Mouse (Mus musculus): Measurements from ENCODE around the gene Rprd1b.

DNA sequence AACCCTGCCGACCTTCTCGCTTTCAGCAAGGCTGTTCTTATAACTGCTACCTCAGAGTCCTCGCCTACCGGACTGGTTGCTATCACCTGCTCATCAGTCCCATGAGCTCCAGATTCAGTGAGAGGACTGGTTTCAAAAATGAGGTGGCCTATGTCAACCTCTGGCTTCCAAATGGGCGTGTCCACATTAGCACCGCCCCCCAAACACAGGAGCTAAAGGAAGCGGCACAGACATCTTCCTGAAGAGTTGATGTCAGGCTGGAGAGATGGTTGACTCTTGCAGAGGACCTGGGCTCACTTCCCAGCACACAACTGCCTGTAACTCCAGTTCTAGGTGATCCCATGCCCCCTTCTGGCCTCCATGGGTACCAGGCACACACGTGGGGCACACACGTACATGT lies 148.5 kb downstream of the Rprd1b start:
- TF ChIP-seq POLR2A (IDR thresholded peaks at IDR 0.05; ENCODE audit: borderline replicate concordance, low read depth, low read length) = no peak
- no peak for TF ChIP-seq CTCF (IDR thresholded peaks at IDR 0.05; ENCODE audit: low read depth, low read length)
